Mouse (Mus musculus) G1E (cell line): ENCODE results near the gene Ptpn3.

ENCODE experiments used
- CTCF ChIP-seq: IDR thresholded peaks from 2 replicates; pipeline ENCODE4 v1.5.1; 2012; ENCODE audit warnings: low read depth, low read length, inconsistent platforms, mixed read lengths
- GATA1 ChIP-seq: IDR thresholded peaks from 2 replicates; pipeline ENCODE4 v1.6.1; 2012; ENCODE audit warnings: borderline replicate concordance, low read length, inconsistent platforms, mixed read lengths
- GATA2 ChIP-seq: IDR thresholded peaks from 2 replicates; pipeline ENCODE4 v1.6.1; 2012; ENCODE audit warnings: low read depth, low read length, inconsistent platforms, borderline replicate concordance
- POLR2AphosphoS5 ChIP-seq: IDR thresholded peaks from 2 replicates; pipeline ENCODE4 v1.6.1; 2012; ENCODE audit warnings: low read depth, low read length, inconsistent platforms; ENCODE audit not compliant: insufficient replicate concordance
- TAL1 ChIP-seq: conservative IDR thresholded peaks from 2 replicates; pipeline ENCODE4 v1.6.1; 2012; ENCODE audit warnings: low read depth, low read length, inconsistent platforms, mixed read lengths

- TF ChIP-seq CTCF (no peak), POLR2AphosphoS5 (no peak), GATA2 (no peak), GATA1 (no peak), TAL1 (no peak)
Measured at GRCm38 (mm10) chr4:57202660-57203361, 98.8 kb downstream of the Ptpn3 start.
